Mouse (Mus musculus) embryonic facial prominence, embryonic 11.5 days (tissue): ENCODE results near the gene Igsf3. TPM values are rescaled to one million over a fixed set of nuclear protein-coding genes. Genes with fewer than 3 reads are reported as not detected.

ENCODE experiments used
- ATAC-seq: fragments of 200-750 bp; cut with Nextera tagmentation; replicated peaks from 2 replicates; pipeline ENCODE4 v1.8.0; 2017; ENCODE audit warnings: low read depth; ENCODE audit not compliant: insufficient number of reproducible peaks, low FRiP score, low TSS enrichment
- DNase-seq: peaks from one replicate; pipeline ENCODE4 v3.0.0-alpha.2; 2015; ENCODE audit warnings: low spot score
- H3K27ac ChIP-seq: fragments of 300-500 bp; sonication (generic); replicated peaks from 2 replicates; pipeline ENCODE4 v1.5.1; 2014; ENCODE audit warnings: mild to moderate bottlenecking, low read depth, low read length, control low read depth
- H3K27me3 ChIP-seq: fragments of 300-500 bp; sonication (generic); 2 replicates; pipeline ENCODE4 v1.6.1; 2014; ENCODE audit warnings: mild to moderate bottlenecking, low read length, moderate library complexity, mixed read lengths; ENCODE audit not compliant: control insufficient read depth, insufficient read depth
- H3K36me3 ChIP-seq: fragments of 300-500 bp; sonication (generic); replicated peaks from 2 replicates; pipeline ENCODE4 v1.6.1; 2014; ENCODE audit warnings: low read depth, mild to moderate bottlenecking, low read length, moderate library complexity, mixed read lengths; ENCODE audit not compliant: control insufficient read depth, insufficient read depth
- H3K4me1 ChIP-seq: fragments of 300-500 bp; sonication (generic); 2 replicates; pipeline ENCODE4 v1.6.1; 2014; ENCODE audit warnings: low read length, mixed read lengths; ENCODE audit not compliant: control insufficient read depth, insufficient read depth
- H3K4me2 ChIP-seq: fragments of 300-500 bp; sonication (generic); 2 replicates; pipeline ENCODE4 v1.6.1; 2014; ENCODE audit warnings: low read depth, mild to moderate bottlenecking, control low read depth, low read length, moderate library complexity
- H3K4me3 ChIP-seq: fragments of 300-500 bp; sonication (generic); 2 replicates; pipeline ENCODE4 v1.5.1; 2014; ENCODE audit warnings: low read depth, low read length, control low read depth
- H3K9ac ChIP-seq: fragments of 300-500 bp; sonication (generic); replicated peaks from 2 replicates; pipeline ENCODE4 v1.6.1; 2014; ENCODE audit warnings: mild to moderate bottlenecking, control low read depth, low read length
- H3K9me3 ChIP-seq: fragments of 300-500 bp; sonication (generic); replicated peaks from 2 replicates; pipeline ENCODE4 v1.6.1; 2016; ENCODE audit warnings: mild to moderate bottlenecking, low read length, inconsistent platforms, mixed read lengths; ENCODE audit not compliant: control insufficient read depth
- WGBS: fragments of 180-500 bp; shearing (Covaris S2); extraction: QIAGEN DNeasy Blood & Tissue Kit; methylation state at CpG from one replicate; pipeline ENCODE4 v1.1.7; 2014; 5-methylcytosine and 5-hydroxymethylcytosine counted together
- polyA plus RNA-seq: library from polyadenylated mRNA; unstranded; fragments of >200 nt; fragmentation: Nextera tagmentation; extraction: Ambion mirVana; gene quantifications from 2 replicates; pipeline ENCODE4 v1.2.1, GENCODE M21; 2014

The Igsf3 gene
- polyA plus RNA-seq, 1 experiment from 2014 or later = 40.6 TPM

- 65% methylated on average over 9 of the region's 9 CpGs for WGBS
- no peaks in the 10 kb centered on the region for H3K36me3 ChIP-seq
- no peaks in the 10 kb centered on the region for H3K27me3 ChIP-seq
- H3K4me1 ChIP-seq = peaks cover 5% of the 10 kb centered on the region; the same call in 1 of the 2 replicates
- no peak for DNase-seq
- H3K4me3 ChIP-seq = no peak overlapping the region
- no peaks in the 10 kb centered on the region for H3K9me3 ChIP-seq
- no peak overlapping the region for H3K9ac ChIP-seq
- no peak overlapping the region for H3K27ac ChIP-seq
- H3K4me2 ChIP-seq = no peak overlapping the region; the same call in 1 of the 2 replicates
- ATAC-seq = no peak
Observed at GRCm38 (mm10) chr3:101348501-101349161, 28.3 kb upstream of the Igsf3 start.

DNA sequence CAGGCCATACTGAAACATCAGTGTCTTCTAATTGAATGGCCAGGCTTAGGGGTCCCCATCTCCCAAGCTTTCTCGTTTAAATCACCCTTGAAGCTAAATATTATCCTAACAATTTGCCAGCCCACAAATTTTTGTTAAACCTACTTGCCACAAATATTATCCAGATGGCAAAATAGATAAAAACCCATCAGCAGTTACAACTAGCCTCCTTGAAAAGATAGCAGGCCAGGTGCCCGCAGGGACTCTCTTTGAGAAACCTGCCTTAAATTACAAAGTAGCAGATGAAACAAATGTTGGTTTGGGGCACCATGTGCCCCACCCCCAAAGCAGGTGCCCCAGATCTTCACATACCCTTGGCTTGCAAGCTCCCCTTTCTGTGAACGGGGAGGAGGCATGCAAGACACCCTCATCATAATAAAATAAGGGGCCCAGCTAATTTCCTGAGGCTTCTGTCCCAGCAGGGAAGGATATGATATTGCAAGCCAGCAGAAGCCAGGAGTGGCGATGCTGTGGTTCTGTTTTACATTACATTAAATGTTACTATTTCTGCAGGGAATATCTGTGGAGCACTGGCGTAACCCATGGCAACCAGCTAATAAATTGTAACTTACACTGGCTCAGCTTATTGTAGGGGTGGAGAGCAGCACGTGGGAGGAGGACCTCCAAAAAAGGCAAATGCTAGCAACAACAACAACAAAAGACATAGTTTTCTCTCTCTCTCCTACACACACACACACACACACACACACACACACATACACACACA is 27.2 kb upstream of the Igsf3 start:
- no peak overlapping the region for H3K4me3 ChIP-seq
- 44% methylated on average over 6 of the region's 6 CpGs for WGBS
- H3K4me2 ChIP-seq = no peak overlapping the region
- H3K27ac ChIP-seq = no peak overlapping the region
- DNase-seq (peak; percentile 75), ATAC-seq (no peak; the same call in 1 of the 2 replicates)
- no peak overlapping the region for H3K9ac ChIP-seq
- H3K4me1 ChIP-seq = peaks cover 5% of the 10 kb centered on the region; the same call in 1 of the 2 replicates
- no peaks in the 10 kb centered on the region for H3K27me3 ChIP-seq
- no peaks in the 10 kb centered on the region for H3K9me3 ChIP-seq
- no peaks in the 10 kb centered on the region for H3K36me3 ChIP-seq

- Histone ChIP-seq H3K4me2 (no peak overlapping the region), H3K36me3 (no peaks in the 10 kb centered on the region), H3K27me3 (no peaks in the 10 kb centered on the region), H3K4me1 (peaks cover 5% of the 10 kb centered on the region; the same call in 1 of the 2 replicates), H3K9me3 (no peaks in the 10 kb centered on the region), H3K9ac (no peak overlapping the region), H3K4me3 (no peak overlapping the region), H3K27ac (no peak overlapping the region)
- DNase-seq (no peak), ATAC-seq (no peak)
- 56% methylated on average over 4 of the region's 4 CpGs for WGBS
Observed at GRCm38 (mm10) chr3:101350406-101350805, 26.5 kb upstream of the Igsf3 start.

- ATAC-seq = no peak
- DNase-seq = no peak
- Histone ChIP-seq H3K9me3 (no peaks in the 10 kb centered on the region), H3K27me3 (no peaks in the 10 kb centered on the region), H3K36me3 (no peaks in the 10 kb centered on the region), H3K9ac (no peak overlapping the region), H3K4me3 (no peak overlapping the region), H3K4me1 (no peaks in the 10 kb centered on the region), H3K27ac (no peak overlapping the region), H3K4me2 (no peak overlapping the region)
Observed at GRCm38 (mm10) chr3:101354490-101354889, 22.4 kb upstream of the Igsf3 start.

DNA sequence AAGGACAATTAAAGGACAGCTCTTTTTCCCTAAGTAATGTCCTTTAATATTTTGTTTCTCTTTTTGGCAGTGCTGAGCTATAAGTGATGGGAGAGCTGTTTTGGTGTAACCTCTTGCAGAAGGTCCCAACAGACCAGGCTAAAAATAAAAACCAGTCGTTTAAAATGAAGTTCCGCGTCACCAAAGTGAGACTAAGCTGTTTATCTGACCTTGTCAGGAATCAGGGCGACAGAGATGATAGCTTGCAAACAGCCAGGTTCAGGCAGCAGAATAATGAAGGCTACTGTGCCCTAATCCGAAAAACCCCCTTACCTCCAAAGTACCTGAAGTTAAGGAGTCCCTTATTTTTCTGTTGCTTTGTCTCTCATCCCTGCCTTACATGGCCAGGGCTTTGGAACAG is 21.2 kb upstream of the Igsf3 start:
- Histone ChIP-seq H3K27me3 (no peaks in the 10 kb centered on the region), H3K9ac (no peak overlapping the region), H3K27ac (no peak overlapping the region), H3K36me3 (no peaks in the 10 kb centered on the region), H3K4me2 (no peak overlapping the region), H3K4me3 (no peak overlapping the region), H3K4me1 (no peaks in the 10 kb centered on the region), H3K9me3 (no peaks in the 10 kb centered on the region)
- 38% methylated on average over 5 of the region's 5 CpGs for WGBS
- DNase-seq (no peak), ATAC-seq (no peak)

GRCm38 (mm10) chr3:101356583-101357553 is 20.0 kb upstream of the Igsf3 start:
- H3K4me3 ChIP-seq = no peak overlapping the region
- no peak for DNase-seq
- H3K4me1 ChIP-seq = no peaks in the 10 kb centered on the region
- H3K9me3 ChIP-seq = no peaks in the 10 kb centered on the region
- H3K4me2 ChIP-seq = no peak overlapping the region
- ATAC-seq = no peak
- no peak overlapping the region for H3K27ac ChIP-seq
- no peak overlapping the region for H3K9ac ChIP-seq
- no peaks in the 10 kb centered on the region for H3K27me3 ChIP-seq
- H3K36me3 ChIP-seq = no peaks in the 10 kb centered on the region
- 87% methylated on average over 8 of the region's 8 CpGs for WGBS

DNA sequence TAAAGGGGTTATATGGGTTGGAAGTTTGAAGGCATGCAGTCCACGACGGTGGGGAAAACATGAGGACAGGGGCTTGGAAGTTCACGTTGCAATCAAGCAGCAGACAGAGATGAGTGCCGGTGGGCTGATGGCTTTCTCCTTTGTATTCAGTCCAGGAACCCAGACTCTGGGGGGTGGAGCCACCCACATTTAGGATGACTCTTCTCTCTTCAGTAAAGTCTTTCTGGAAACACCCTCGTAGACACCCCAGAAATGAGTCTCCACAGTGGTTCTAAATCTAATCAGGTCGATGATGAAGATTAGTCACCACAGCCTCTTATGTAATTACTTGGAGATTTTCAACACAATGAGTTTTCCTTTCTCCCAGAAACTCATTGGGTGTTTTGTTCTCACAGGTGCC is 16.1 kb upstream of the Igsf3 start:
- no peak for DNase-seq
- Histone ChIP-seq H3K4me1 (no peaks in the 10 kb centered on the region), H3K36me3 (no peaks in the 10 kb centered on the region), H3K9me3 (no peaks in the 10 kb centered on the region), H3K4me2 (no peak overlapping the region), H3K4me3 (no peak overlapping the region), H3K27ac (no peak overlapping the region), H3K27me3 (no peaks in the 10 kb centered on the region), H3K9ac (no peak overlapping the region)
- no peak for ATAC-seq
- 86% methylated on average over 6 of the region's 6 CpGs for WGBS
